Mouse (Mus musculus) lung, adult 2 months (tissue): ENCODE measurements at regions not wholly inside any gene's neighbourhood (a gene's known extent, or its start where the extent isn't known, plus 50 kb on each side); places are given as distances from the start of the nearest gene placed in this dataset.

Experiments used
- DNase-seq: peaks from one replicate; pipeline ENCODE4 v3.0.0; 2022
- H3K4me1 ChIP-seq: fragments of 200-500 bp; 2 replicates; pipeline ENCODE4 v1.6.1; 2011; ENCODE audit warnings: low read length; ENCODE audit not compliant: control insufficient read depth, insufficient read depth
- H3K4me3 ChIP-seq: fragments of 200-500 bp; replicated peaks from 2 replicates; pipeline ENCODE3; 2011; ENCODE audit warnings: low read depth, mild to moderate bottlenecking, control low read depth, low read length; ENCODE audit errors: extremely low read depth
- CTCF ChIP-seq: fragments of 200-500 bp; IDR thresholded peaks from 2 replicates; pipeline ENCODE4 v1.5.1; 2011; ENCODE audit warnings: mild to moderate bottlenecking, low read length, control low read depth; ENCODE audit not compliant: insufficient read depth
- POLR2A ChIP-seq: fragments of 200-500 bp; IDR thresholded peaks from 2 replicates; pipeline ENCODE4 v1.6.1; 2011; ENCODE audit warnings: low read depth, mild to moderate bottlenecking, control low read depth, low read length, borderline replicate concordance; ENCODE audit errors: extremely low read depth
- WGBS: fragments of 180-500 bp; shearing (Covaris S2); methylation state at CpG from one replicate; pipeline ENCODE4 v1.1.7; 2018; 5-methylcytosine and 5-hydroxymethylcytosine counted together

- DNase-seq: no peak
- TF ChIP-seq CTCF (no peak), POLR2A (no peak)
- no peaks in the 10 kb centered on the region for H3K4me1 ChIP-seq
- 43% methylated on average over 2 of the region's 2 CpGs for WGBS
- no peak overlapping the region for H3K4me3 ChIP-seq
These were observed 293.4 kb upstream of the Chrm3 start for GRCm38 (mm10) chr13:10654086-10654422.

- Histone ChIP-seq H3K4me3 (no peak overlapping the region), H3K4me1 (no peaks in the 10 kb centered on the region)
- 52% methylated on average over 9 of the region's 9 CpGs for WGBS
- TF ChIP-seq CTCF (no peak), POLR2A (no peak)
- no peak for DNase-seq
These were observed 292.9 kb upstream of the Chrm3 start for GRCm38 (mm10) chr13:10653376-10654085.

- no peak for TF ChIP-seq CTCF
- no peak for TF ChIP-seq POLR2A
- no peak for DNase-seq
- H3K4me3 ChIP-seq: no peak overlapping the region
- 32% methylated on average over 4 of the region's 4 CpGs for WGBS
- no peaks in the 10 kb centered on the region for H3K4me1 ChIP-seq
These were observed 276.2 kb upstream of the Chrm3 start for GRCm38 (mm10) chr13:10636859-10637258.

- DNase-seq: no peak
- no peak overlapping the region for H3K4me3 ChIP-seq
- TF ChIP-seq POLR2A: no peak
- TF ChIP-seq CTCF: no peak
- H3K4me1 ChIP-seq: no peaks in the 10 kb centered on the region
- WGBS: 36% methylated on average over 2 of the region's 2 CpGs
These were observed 269.8 kb upstream of the Chrm3 start for GRCm38 (mm10) chr13:10630467-10630866.

GRCm38 (mm10) chr13:10619661-10620060 is 259.0 kb upstream of the Chrm3 start:
- Histone ChIP-seq H3K4me1 (no peaks in the 10 kb centered on the region), H3K4me3 (no peak overlapping the region)
- TF ChIP-seq POLR2A (no peak), CTCF (no peak)
- no peak for DNase-seq

GRCm38 (mm10) chr13:10618421-10618954 is 257.8 kb upstream of the Chrm3 start:
- no peak overlapping the region for H3K4me3 ChIP-seq
- 55% methylated on average over 3 of the region's 3 CpGs for WGBS
- no peaks in the 10 kb centered on the region for H3K4me1 ChIP-seq
- TF ChIP-seq POLR2A (no peak), CTCF (no peak)
- no peak for DNase-seq

GRCm38 (mm10) chr13:10574951-10575350 is 214.3 kb upstream of the Chrm3 start:
- 91% methylated on average over 5 of the region's 5 CpGs for WGBS
- H3K4me1 ChIP-seq: no peaks in the 10 kb centered on the region
- DNase-seq: no peak
- no peak overlapping the region for H3K4me3 ChIP-seq
- TF ChIP-seq POLR2A: no peak
- TF ChIP-seq CTCF: no peak

- no peak for TF ChIP-seq CTCF
- no peak for TF ChIP-seq POLR2A
- no peak for DNase-seq
- Histone ChIP-seq H3K4me1 (no peaks in the 10 kb centered on the region), H3K4me3 (no peak overlapping the region)
- WGBS: 91% methylated on average over 1 of the region's 1 CpGs
These were observed 206.2 kb upstream of the Chrm3 start for GRCm38 (mm10) chr13:10566825-10567224.

- H3K4me3 ChIP-seq: no peak overlapping the region
- H3K4me1 ChIP-seq: no peaks in the 10 kb centered on the region
- 91% methylated on average over 1 of the region's 1 CpGs for WGBS
- no peak for DNase-seq
- TF ChIP-seq CTCF: no peak
- TF ChIP-seq POLR2A: no peak
These were observed 196.9 kb upstream of the Chrm3 start for GRCm38 (mm10) chr13:10557559-10557958.

GRCm38 (mm10) chr13:10554595-10554994 is 193.9 kb upstream of the Chrm3 start:
- no peak for TF ChIP-seq POLR2A
- no peak for TF ChIP-seq CTCF
- 68% methylated on average over 2 of the region's 2 CpGs for WGBS
- Histone ChIP-seq H3K4me1 (no peaks in the 10 kb centered on the region), H3K4me3 (no peak overlapping the region)
- no peak for DNase-seq
